Mouse (Mus musculus): ENCODE results near the gene Rabggta. TPM values are rescaled to one million over a fixed set of nuclear protein-coding genes. Genes with fewer than 3 reads are reported as not detected.
A peak's percentile ranks its signal among the peaks of the same experiment; 100 is the strongest.

Gene Rabggta
- 10 to 100 TPM; 10.3 TPM for total RNA-seq (2021)
- long read RNA-seq, experiment 1, transcript Rabggta-202 (17 exons, 1,886 nt): major isoform, 8 of 11 reads
- long read RNA-seq, experiment 1, partial matches to known transcripts: 2 of 11 reads
- long read RNA-seq, experiment 1, other reads (novel, unspliced or antisense): 1 of 11 reads
- long read RNA-seq, experiment 2, transcript Rabggta-202 (17 exons, 1,886 nt): major isoform, 9 of 15 reads
- long read RNA-seq, experiment 2, partial matches to known transcripts: 3 of 15 reads
- long read RNA-seq, experiment 2, other reads (novel, unspliced or antisense): 0 of 15 reads

DNA sequence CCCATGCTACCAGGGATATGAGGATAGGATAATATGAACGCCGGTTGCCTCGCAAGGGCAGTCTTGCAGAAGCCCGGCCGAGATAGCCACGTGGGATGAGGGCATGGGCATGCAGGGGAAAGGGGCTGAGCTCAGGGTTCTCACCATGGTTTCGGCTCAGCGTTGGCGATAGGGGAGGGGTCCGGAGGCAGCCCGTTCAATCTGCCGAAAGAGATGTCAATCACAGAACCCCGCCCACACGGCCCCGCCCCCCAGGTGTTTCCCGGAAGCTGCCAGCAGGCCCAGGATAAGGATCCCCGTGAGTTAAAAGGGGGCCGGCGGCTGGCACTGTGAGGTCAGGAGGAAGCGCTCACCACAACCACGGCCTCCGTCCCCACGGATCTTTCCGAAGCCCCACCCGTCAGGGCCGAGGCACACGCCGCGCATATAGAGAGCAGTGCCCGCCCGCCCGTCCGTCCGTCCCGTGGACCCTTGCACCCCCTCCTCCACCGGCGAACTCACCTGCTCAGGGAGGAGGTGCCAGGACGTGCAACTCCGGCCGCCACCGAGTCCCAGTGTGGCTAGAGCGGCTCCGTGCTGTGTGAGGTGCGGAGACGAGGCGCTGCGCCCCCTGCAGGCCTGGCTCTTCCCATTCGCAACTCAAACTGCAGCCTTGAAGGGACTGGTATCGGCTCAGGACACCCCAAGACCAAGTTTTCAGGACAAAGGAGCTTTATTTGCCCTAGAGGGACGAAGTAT is at the start of gene Rabggta:
TSS of gene Rabggta (minus strand) at position 564 of the 738 bp plus-strand sequence.
- DNase-seq: peak; percentile 88

DNA sequence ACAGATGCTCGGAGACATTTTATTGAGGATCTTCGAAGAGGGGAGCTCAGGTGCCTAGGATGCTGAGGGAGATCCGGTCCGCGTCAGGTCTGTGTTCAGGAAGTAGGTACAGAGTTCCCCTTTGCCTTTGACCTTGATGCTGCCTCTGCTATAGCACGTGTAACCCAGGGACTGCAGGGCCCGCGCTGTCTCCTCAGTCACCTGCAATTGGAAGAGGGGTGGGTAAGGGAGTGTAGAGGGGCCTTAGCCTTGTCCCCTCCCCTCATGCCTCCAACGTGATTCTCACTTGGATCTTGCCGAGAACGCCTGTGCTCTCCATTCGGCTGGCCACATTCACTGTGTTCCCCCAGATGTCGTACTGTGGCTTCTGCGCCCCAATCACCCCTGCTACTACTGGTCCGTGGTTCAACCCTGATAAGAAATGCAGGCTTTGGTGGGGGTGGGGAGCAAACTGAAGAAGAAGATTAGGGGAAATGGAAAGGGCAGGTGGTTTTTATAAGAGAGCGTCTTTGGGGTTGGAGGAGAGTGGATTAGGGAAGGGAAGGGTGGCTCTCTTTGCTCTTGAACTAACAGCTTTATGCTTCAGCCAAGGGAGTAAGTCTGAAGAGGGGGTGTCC is 47.1 kb upstream of the Rabggta start:
- DNase-seq: no peak

DNA sequence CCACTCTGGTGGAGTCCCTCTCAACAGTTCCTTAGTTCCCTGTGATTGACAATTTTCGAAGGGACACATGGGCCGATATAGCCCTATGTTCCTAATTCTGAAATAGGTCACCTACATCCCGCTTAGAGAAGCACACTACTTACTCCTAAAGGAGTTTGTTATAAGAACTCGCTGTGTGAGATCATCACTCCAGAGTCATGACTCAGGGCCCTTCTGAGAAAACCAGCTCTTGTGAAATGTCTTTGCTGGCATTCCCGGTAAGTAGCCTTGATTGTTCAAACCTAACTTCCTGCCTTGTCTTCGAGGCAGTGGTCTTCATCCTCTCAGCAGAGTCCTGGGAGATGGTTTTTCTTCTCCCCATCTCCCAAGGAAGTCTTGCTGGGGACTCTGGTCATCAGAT is 46.5 kb upstream of the Rabggta start:
- no peak for DNase-seq

DNA sequence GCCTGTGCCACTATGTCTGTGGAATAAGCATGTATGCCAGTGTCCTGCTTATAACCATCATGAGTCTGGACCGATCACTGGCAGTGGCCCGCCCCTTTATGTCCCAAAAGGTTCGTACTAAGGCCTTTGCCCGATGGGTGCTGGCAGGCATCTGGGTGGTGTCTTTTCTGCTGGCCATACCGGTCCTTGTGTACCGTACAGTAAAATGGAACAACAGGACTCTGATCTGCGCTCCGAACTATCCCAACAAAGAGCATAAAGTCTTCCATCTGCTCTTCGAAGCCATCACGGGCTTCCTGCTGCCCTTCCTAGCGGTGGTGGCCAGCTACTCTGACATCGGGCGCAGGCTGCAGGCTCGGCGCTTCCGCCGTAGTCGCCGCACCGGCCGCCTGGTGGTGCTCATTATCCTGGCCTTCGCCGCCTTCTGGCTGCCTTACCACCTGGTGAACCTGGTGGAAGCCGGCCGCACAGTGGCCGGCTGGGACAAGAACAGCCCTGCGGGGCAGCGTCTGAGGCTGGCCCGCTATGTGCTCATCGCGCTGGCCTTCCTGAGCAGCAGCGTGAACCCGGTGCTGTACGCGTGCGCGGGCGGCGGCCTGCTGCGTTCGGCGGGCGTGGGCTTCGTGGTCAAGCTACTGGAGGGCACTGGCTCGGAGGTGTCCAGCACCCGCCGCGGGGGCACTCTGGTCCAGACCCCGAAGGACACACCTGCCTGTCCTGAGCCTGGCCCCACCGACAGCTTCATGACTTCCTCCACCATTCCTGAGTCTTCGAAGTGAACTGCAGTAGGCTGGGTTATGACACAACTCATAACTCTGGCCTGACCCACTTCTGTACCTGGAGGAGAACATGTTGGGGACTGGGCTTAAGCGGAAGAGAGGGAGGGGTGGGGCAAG is 45.7 kb upstream of the Rabggta start:
- peak; percentile 55 for DNase-seq

DNA sequence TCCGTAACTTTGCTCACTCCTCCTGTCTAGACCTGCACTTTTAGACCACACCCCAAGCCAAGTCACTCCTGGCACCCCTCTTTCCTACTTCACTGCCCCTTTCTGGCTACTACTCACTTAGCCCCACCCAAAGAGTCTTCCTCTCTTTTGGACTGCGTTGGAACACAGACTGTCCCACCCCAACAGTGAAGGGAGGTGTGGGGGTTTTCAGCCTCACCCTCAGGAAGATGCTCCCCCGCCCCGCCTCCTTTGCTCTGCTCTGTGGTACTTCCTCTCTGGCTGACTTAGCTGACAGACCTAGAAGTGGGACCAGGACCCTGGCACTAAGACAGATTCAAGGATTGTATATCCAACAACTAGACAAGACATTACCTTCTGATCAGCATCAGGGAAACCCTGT is 43.6 kb upstream of the Rabggta start, which contains the start of gene Ltb4r1:
TSS of gene Ltb4r1 (plus strand) at position 267 of the 400 bp plus-strand sequence.
- DNase-seq: no peak

DNA sequence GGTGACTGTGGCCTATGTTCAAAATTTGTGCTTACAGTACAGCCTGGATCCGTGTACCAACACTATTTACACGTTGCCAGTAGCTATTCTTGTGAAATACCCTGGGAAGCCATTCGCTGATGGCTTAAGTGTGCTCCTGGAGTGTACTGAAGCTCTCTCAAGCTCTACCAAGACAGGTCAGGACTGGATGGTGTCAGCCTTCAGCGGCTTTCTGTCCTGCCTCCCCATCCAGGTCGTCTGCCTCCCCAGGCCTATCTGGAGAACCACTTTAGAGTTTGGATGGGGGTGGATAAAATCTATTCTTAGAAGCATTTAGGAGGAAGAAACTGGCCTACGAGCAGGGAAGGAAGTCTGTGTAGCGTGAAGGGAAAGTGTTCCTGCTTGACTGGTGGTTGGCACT is 41.1 kb upstream of the Rabggta start:
- DNase-seq: no peak

DNA sequence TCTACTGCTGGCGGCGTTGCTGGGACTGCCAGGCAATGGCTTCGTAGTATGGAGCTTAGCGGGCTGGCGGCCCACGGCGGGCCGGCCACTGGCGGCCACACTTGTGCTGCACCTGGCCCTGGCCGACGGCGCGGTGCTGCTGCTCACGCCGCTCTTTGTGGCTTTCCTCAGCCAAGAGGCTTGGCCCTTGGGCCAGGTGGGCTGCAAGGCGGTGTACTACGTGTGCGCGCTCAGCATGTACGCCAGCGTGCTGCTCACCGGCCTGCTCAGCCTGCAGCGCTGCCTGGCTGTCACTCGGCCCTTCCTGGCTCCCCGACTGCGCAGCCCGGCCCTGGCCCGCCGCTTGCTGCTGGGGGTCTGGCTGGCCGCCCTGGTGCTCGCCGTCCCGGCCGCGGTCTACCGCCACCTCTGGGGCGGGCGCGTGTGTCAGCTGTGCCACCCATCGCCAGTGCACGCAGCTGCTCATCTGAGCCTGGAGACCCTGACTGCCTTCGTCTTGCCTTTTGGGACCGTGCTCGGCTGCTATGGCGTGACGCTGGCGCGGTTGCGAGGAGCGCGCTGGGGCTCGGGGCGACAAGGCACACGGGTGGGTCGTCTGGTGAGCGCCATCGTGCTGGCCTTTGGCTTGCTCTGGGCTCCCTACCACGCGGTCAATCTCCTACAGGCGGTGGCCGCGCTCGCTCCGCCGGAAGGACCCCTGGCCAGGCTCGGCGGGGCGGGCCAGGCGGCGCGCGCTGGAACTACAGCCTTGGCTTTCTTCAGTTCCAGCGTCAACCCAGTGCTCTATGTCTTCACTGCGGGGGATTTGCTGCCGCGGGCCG is 40.1 kb upstream of the Rabggta start:
- peak; percentile 49 for DNase-seq

DNA sequence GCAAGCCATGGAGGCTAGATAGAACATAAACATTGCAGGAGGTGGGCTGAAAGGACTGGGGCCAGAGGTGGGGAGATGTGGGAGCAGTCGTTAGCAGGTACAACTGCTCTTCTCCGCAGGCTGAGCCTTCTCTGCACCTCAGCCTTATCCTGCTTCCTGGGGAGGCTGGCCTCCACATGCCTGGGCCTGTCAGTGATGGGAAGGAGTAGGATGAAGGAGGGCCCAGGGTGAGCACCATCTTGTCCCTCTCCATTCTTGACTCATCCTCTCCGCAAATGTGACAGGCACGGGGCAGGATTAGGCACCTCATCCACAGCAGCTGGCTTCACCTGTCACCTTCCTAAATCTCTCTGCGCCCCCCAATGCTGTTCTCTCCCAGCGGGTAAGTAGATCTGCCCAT is 39.1 kb upstream of the Rabggta start, which contains the start of gene Ltb4r2:
TSS of gene Ltb4r2 (plus strand) at position 266 of the 400 bp plus-strand sequence.
- no peak for DNase-seq

DNA sequence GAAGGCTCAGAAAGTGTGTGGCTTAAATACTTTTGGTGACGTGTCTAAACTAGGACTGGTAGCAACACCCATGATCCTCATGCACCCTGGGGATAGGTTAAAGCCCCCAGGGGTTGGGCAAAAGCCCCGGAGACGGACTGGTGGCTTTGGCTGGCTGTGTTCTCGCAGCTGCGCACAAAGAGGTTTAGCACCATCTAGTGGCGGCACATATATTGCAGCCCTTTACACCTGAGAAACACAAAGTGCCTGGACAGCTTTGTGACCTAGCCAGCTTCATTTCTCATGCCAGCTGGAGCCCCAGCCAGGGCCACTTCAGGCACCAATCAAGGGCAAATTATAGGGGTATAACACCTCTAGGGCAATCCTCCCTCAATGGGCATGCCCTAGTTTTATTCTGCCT is 38.1 kb upstream of the Rabggta start:
- DNase-seq: peak; percentile 57

DNA sequence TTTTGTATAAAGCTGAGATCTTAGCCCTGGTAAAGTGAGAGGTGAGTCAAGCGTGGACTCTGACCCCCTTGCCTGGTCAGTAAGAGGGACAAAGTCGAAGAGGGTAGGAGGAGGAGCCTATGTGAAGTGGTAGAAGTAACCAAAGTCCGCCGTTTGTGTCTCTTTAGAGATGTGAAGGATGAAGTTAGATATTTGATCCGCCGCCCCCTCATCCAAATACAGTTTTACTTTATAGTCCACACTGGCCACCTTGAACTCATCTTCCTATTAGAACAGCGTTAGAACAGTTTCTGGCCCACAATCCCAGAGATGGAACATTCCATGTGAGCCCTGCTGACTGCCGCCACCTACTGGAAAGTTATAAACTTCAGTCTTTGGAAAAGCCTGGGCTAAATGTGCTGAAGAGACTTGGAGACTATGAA is 36.3 kb upstream of the Rabggta start, which contains the start of gene Cideb:
TSS of gene Cideb (minus strand) at position 96 of the 422 bp plus-strand sequence.
- no peak for DNase-seq

DNA sequence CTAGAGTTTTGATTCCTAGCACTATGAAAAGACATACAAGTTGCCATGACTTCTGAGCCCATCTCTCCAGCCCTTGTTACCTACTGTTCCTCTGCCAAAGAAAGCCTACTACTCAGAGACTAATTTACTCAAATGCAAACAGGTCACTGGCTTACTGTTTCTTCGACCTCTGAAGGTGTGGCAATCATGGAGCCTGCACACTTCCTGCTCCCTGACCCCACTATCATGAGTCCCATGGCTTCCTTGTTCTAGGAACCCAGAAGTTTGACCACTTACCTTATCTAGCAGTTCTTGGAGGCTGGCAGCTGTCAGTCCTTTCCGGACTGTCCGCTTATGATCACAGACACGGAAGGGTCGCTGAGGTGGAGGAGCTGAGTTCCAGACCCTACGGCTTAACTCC is 35.5 kb upstream of the Rabggta start:
- DNase-seq: no peak

DNA sequence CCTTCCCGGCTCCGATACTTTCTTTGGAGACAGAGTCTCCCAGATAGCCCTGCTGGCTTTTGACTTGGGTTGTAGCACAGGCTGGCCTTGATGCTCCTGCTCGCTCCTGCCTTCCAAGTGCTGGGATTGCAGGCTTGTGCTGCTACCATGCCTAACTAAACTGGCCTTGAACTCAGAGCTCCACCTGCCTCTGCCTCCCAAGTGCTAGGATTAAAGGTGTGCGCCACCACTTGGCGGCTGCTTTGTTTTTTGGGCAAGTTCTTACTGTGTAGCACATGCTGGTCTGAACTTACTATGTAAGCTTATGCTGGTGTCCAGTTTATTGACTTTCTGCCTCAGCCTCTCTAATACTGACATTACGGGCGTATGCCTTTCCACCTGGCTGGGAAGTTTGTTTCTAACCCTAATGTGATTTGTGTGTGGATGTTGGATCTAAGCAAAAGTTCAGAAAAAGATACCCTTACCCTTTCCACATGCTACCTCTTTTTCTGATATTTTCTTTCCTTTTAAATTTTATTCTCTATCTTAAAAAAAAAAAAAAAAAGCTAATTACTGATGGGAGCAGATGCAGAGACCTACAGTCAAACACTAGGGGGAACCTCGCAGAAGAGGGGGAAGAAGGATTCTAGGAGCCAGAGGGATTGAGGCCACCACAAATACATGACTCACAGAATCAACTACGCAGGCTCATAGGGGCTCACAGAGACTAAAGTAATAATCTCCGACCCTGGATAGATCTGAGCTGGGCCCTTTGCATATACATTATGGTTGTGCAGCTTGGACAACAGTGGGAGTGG is 25.2 kb upstream of the Rabggta start:
- no peak for DNase-seq

DNA sequence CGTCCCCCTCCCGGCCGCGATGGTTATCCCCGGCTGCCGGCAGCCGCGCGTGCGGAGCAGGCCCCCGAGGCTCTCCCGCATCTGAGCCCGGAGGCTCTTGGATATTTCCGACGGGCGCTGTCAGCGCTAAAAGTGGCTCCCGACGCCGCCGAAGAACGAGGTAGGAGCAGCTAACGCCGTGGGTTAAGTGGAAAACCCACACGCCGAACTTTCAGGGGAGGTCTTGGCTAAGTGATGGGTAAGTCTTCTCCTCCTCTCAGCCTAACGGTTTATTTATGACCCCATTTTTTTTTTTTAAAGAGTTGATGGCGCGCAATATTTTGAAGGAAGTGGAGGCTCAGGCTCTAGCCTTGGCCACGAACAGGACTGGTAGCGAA is 23.8 kb upstream of the Rabggta start:
- DNase-seq: no peak

DNA sequence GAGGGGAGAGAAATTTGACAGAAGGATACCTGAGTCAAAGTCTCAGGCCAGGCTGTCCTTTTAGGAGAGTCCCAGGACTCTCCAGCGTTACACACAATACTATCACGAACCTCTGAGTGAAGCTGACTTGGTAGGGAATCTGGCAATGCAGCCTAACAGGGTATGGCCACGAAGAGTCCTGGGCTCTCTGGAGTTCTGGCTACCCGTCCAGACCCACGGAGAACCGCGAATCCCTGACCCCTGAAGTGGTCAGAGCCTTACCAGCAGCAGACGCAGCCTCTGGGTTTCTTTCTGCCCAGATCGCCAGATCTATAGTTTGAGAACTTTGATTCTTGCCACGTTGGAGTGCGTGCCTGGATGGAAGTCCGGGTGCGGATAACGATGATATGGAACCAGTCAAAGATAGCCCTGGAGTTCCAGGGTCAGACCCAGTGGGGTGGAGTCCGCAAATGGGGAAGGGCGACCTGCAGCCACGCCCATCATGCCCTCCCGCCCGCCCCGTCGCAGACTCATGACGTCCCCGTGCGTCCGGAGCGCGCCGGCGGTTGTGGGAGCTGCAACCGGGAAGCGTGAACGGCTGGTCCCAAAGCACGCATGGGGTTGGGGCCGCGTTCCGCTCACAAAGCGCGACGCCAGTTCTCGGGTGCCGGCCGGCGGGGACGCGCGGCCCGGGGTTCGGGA is 23.3 kb upstream of the Rabggta start, which contains the start of the genes Dhrs1 and Nop9:
TSS of gene Dhrs1 (minus strand) at position 511 of the 681 bp plus-strand sequence.
TSS of gene Nop9 (plus strand) at position 514 of the 681 bp plus-strand sequence.
- peak; percentile 85 for DNase-seq

DNA sequence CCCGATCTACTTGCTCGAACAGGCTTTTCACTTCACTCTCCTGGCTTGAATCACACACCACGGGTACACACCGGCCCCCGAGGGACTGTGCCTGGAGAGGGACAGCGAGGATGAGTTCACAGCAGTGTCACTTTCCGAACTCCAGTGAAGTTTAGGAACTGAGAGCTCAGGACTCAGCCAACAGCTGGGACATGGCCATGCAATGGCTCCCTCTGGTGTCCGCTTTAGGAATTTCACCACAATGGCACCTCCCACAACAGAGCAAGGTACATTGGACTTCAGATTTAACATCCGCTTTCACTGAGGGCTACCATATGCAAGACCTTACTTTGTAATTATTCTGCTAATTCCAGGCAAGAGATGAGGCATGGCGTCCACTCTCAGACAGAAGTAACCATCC is 21.6 kb upstream of the Rabggta start:
- DNase-seq: peak; percentile 80

DNA sequence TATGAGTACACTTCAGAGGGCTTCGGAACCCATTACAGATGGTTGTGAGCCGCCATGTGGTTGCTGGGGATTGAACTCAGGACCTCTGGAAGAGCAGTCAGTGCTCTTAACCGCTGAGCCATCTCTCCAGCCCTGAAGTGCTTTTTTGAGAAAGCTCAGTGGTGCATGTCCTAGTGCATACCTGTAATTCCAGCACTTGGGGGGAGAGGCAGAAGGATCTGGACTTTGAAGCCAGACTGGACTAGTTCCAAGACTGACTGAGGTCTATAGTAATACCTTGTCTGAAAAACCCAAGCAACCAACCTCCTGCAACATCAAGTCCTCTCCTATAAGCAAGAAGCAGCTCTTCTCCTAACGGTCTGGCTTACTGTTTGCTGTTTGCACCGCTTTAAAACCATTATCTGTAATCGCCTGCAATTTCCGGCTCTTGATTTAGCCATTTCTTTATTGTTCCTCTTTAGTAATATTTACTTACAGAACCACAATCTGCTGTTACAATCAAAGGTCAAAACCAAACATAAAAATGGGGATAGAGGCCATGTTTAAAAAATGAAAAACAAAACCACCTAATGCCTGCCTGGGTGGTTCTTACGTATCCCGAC is 15.1 kb upstream of the Rabggta start:
- DNase-seq: no peak

DNA sequence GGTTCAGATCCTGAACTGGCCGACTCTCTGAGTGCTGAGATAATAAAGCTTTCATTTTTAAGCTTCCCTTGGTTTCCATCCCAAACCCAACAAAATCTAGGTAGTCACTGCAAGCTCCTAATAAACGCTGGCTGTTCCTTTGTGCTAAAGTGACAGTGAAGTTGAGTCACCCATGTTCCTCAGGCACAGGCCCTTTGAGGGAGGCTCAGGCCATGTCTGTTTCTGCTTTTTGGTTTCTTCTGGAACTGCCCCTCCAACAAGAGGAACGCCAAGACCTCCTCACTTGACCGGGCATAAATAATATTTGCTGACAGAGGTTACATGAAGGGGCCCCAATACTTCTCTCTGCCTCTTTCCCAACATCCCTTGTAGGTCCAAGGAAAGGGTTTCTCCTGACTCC is 13.7 kb upstream of the Rabggta start:
- DNase-seq: no peak

DNA sequence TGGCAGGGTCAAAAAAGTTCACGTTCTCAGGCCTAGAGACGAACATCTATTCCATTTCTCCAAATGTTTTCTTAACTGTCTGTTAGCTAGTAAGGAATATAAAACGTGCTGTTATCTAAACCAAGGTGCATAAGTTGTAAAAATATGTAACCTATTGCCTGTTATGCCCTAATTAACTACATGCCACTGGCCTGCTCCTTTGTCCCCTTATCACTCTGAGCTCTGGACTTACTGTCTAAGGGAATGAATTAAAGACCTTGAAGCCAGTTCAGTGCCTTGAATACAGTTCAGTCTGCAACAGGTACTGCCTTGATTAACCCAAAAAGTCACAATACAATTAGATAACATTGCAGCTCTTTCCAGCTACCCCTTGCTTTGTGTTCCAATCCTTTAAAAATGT is 13.3 kb upstream of the Rabggta start:
- DNase-seq: no peak

DNA sequence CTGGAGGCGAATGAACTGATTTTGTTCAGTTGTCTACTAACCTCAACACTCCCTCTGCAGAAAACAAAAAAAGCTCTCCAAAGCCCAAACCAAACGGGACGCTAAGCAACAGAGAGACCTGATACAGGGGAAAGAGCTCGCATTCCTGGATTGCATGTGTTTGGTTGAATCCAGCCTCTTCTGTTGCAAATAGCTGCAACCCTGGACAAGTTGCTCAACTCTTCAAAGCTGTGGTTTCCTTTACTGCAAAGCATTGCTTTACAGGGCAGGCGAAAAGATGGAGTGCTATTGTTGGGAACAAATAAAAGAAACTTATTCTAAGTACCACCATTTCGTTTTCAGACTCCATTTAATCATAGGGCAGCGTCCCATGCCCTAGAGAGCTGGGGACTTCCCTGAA is 12.8 kb upstream of the Rabggta start:
- DNase-seq: no peak
